Mouse (Mus musculus) hindbrain, postnatal 0 days (tissue): ENCODE results near the gene Exoc2. TPM values are rescaled to one million over a fixed set of nuclear protein-coding genes. Genes with fewer than 3 reads are reported as not detected.

Experiments
- ATAC-seq: fragments of 200-750 bp; cut with Nextera tagmentation; 2 replicates; pipeline ENCODE4 v1.8.0; 2017; ENCODE audit warnings: mild to moderate bottlenecking, moderate TSS enrichment, moderate library complexity
- DNase-seq: peaks from one replicate; pipeline ENCODE4 v3.0.0-alpha.2; 2015; ENCODE audit warnings: low spot score
- H3K27ac ChIP-seq: fragments of 300-500 bp; sonication (generic); 2 replicates; pipeline ENCODE4 v1.5.1; 2014; ENCODE audit warnings: mild to moderate bottlenecking
- H3K27me3 ChIP-seq: fragments of 300-500 bp; sonication (generic); 2 replicates; pipeline ENCODE4 v1.6.1; 2014; ENCODE audit warnings: low read length, mixed read lengths; ENCODE audit not compliant: insufficient read depth
- H3K36me3 ChIP-seq: fragments of 300-500 bp; sonication (generic); 2 replicates; pipeline ENCODE4 v1.6.1; 2014; ENCODE audit warnings: low read length, mixed read lengths; ENCODE audit not compliant: insufficient read depth
- H3K4me1 ChIP-seq: fragments of 300-500 bp; sonication (generic); 2 replicates; pipeline ENCODE4 v1.6.1; 2014; ENCODE audit warnings: antibody characterized with exemption, low read length, mixed read lengths; ENCODE audit not compliant: insufficient read depth
- H3K4me2 ChIP-seq: fragments of 300-500 bp; sonication (generic); 2 replicates; pipeline ENCODE4 v1.6.1; 2014; ENCODE audit warnings: low read depth, mild to moderate bottlenecking, low read length, moderate library complexity, mixed read lengths
- H3K4me3 ChIP-seq: fragments of 300-500 bp; sonication (generic); 2 replicates; pipeline ENCODE4 v1.5.1; 2014; ENCODE audit warnings: low read length
- H3K9ac ChIP-seq: fragments of 300-500 bp; sonication (generic); replicated peaks from 2 replicates; pipeline ENCODE4 v1.6.1; 2014; ENCODE audit warnings: mild to moderate bottlenecking, low read length, moderate library complexity, mixed read lengths
- H3K9me3 ChIP-seq: fragments of 300-500 bp; sonication (generic); 2 replicates; pipeline ENCODE4 v1.6.1; 2016; ENCODE audit warnings: low read length, mixed read lengths
- CTCF ChIP-seq: IDR thresholded peaks from 2 replicates; pipeline ENCODE4 v1.5.1; 2016; ENCODE audit warnings: antibody characterized with exemption, control low read depth, low read depth
- WGBS: fragments of 180-500 bp; shearing (Covaris S2); extraction: QIAGEN DNeasy Blood & Tissue Kit; methylation state at CpG from one replicate; pipeline ENCODE4 v1.1.7; 2014; 5-methylcytosine and 5-hydroxymethylcytosine counted together
- polyA plus RNA-seq: library from polyadenylated mRNA; unstranded; fragments of >200 nt; fragmentation: Nextera tagmentation; extraction: Ambion mirVana; gene quantifications from 2 replicates; pipeline ENCODE4 v1.2.1, GENCODE M21; 2015
- total RNA-seq: library from RNA; depleted of rRNA; stranded (reverse); fragments of >200 nt; gene quantifications from 2 replicates; pipeline ENCODE4 v1.2.3, GENCODE M21; 2014

Exoc2 gene
- total and polyA plus RNA-seq, 2 experiments from 2014 or later: 36.5 to 41.7 TPM

- 76% methylated on average over 5 of the region's 5 CpGs for WGBS
- H3K4me3 ChIP-seq: no peak overlapping the region
- ATAC-seq (no peak), DNase-seq (no peak)
- no peak overlapping the region for H3K27ac ChIP-seq
- H3K9ac ChIP-seq: no peak overlapping the region
- H3K27me3 ChIP-seq: no peaks in the 10 kb centered on the region
- no peaks in the 10 kb centered on the region for H3K4me1 ChIP-seq
- no peaks in the 10 kb centered on the region for H3K9me3 ChIP-seq
- TF ChIP-seq CTCF: no peak
- H3K36me3 ChIP-seq: no peaks in the 10 kb centered on the region
- H3K4me2 ChIP-seq: no peak overlapping the region
Measured at GRCm38 (mm10) chr13:30910889-30911288, 63.0 kb downstream of the Exoc2 start.

GRCm38 (mm10) chr13:30902286-30902685 lies 71.6 kb downstream of the Exoc2 start:
- TF ChIP-seq CTCF: no peak
- no peak overlapping the region for H3K4me2 ChIP-seq
- peaks cover 14% of the 10 kb centered on the region; the same call in 1 of the 2 replicates for H3K36me3 ChIP-seq
- DNase-seq: no peak
- WGBS: 62% methylated on average over 2 of the region's 2 CpGs
- no peaks in the 10 kb centered on the region for H3K4me1 ChIP-seq
- H3K4me3 ChIP-seq: no peak overlapping the region
- no peaks in the 10 kb centered on the region for H3K27me3 ChIP-seq
- no peak overlapping the region for H3K9ac ChIP-seq
- no peak for ATAC-seq
- no peaks in the 10 kb centered on the region for H3K9me3 ChIP-seq
- no peak overlapping the region for H3K27ac ChIP-seq

- no peaks in the 10 kb centered on the region for H3K4me1 ChIP-seq
- 93% methylated on average over 7 of the region's 7 CpGs for WGBS
- H3K27me3 ChIP-seq: no peaks in the 10 kb centered on the region
- no peak overlapping the region for H3K4me2 ChIP-seq
- peak; percentile 59 for TF ChIP-seq CTCF
- ATAC-seq: peak; percentile 71
- DNase-seq: peak; percentile 60
- H3K9me3 ChIP-seq: no peaks in the 10 kb centered on the region
- H3K9ac ChIP-seq: no peak overlapping the region
- H3K4me3 ChIP-seq: no peak overlapping the region
- H3K27ac ChIP-seq: no peak overlapping the region
- peaks cover 14% of the 10 kb centered on the region; the same call in 1 of the 2 replicates for H3K36me3 ChIP-seq
Measured at GRCm38 (mm10) chr13:30901387-30902041, 72.4 kb downstream of the Exoc2 start.

GRCm38 (mm10) chr13:30894015-30894634 lies 79.8 kb downstream of the Exoc2 start:
- no peak for DNase-seq
- Histone ChIP-seq H3K4me3 (no peak overlapping the region), H3K4me1 (no peaks in the 10 kb centered on the region), H3K9ac (no peak overlapping the region), H3K9me3 (no peaks in the 10 kb centered on the region), H3K27me3 (no peaks in the 10 kb centered on the region), H3K4me2 (no peak overlapping the region), H3K36me3 (no peaks in the 10 kb centered on the region), H3K27ac (no peak overlapping the region)
- ATAC-seq: no peak
- 54% methylated on average over 6 of the region's 6 CpGs for WGBS
- no peak for TF ChIP-seq CTCF

GRCm38 (mm10) chr13:30892315-30892714 lies 81.6 kb downstream of the Exoc2 start:
- Histone ChIP-seq H3K27ac (no peak overlapping the region), H3K4me3 (no peak overlapping the region), H3K36me3 (no peaks in the 10 kb centered on the region), H3K9me3 (no peaks in the 10 kb centered on the region), H3K4me1 (no peaks in the 10 kb centered on the region), H3K27me3 (no peaks in the 10 kb centered on the region), H3K9ac (no peak overlapping the region), H3K4me2 (no peak overlapping the region)
- ATAC-seq (no peak), DNase-seq (no peak)
- TF ChIP-seq CTCF: no peak
- WGBS: 63% methylated on average over 4 of the region's 4 CpGs

GRCm38 (mm10) chr13:30891223-30891622 lies 82.7 kb downstream of the Exoc2 start:
- DNase-seq: no peak
- Histone ChIP-seq H3K27me3 (no peaks in the 10 kb centered on the region), H3K36me3 (no peaks in the 10 kb centered on the region), H3K9ac (no peak overlapping the region), H3K4me1 (no peaks in the 10 kb centered on the region), H3K4me3 (no peak overlapping the region), H3K9me3 (no peaks in the 10 kb centered on the region), H3K27ac (no peak overlapping the region), H3K4me2 (no peak overlapping the region)
- no peak for TF ChIP-seq CTCF
- ATAC-seq: no peak
- WGBS: 72% methylated on average over 5 of the region's 5 CpGs

- Histone ChIP-seq H3K9me3 (no peaks in the 10 kb centered on the region), H3K36me3 (peaks cover 3% of the 10 kb centered on the region; the same call in 1 of the 2 replicates), H3K4me3 (no peak overlapping the region), H3K9ac (no peak overlapping the region), H3K27me3 (no peaks in the 10 kb centered on the region), H3K4me2 (no peak overlapping the region), H3K27ac (no peak overlapping the region), H3K4me1 (no peaks in the 10 kb centered on the region)
- DNase-seq: peak; percentile 90
- peak; percentile 70; the same call in 1 of the 2 replicates for ATAC-seq
- WGBS: 13% methylated on average over 3 of the region's 3 CpGs
- peak; percentile 89 for TF ChIP-seq CTCF
Measured at GRCm38 (mm10) chr13:30888480-30888879, 85.4 kb downstream of the Exoc2 start.
